Mouse (Mus musculus) testis, adult 2 months (tissue): Measurements from ENCODE around the gene Ttc23. TPM values are rescaled to one million over a fixed set of nuclear protein-coding genes. Genes with fewer than 3 reads are reported as not detected.

ENCODE experiments used
- H3K27ac ChIP-seq: fragments of 200-500 bp; 2 replicates; pipeline ENCODE4 v1.5.1; 2012; ENCODE audit warnings: low read depth, low read length; ENCODE audit not compliant: control insufficient read depth, insufficient read depth
- H3K27me3 ChIP-seq: fragments of 200-500 bp; 2 replicates; pipeline ENCODE4 v1.6.1; 2012; ENCODE audit warnings: mild to moderate bottlenecking, low read length, moderate library complexity; ENCODE audit not compliant: control insufficient read depth, insufficient read depth
- H3K36me3 ChIP-seq: fragments of 200-500 bp; 2 replicates; pipeline ENCODE4 v1.6.1; 2012; ENCODE audit warnings: mild to moderate bottlenecking, low read length; ENCODE audit not compliant: control insufficient read depth, insufficient read depth
- H3K4me1 ChIP-seq: fragments of 200-500 bp; 2 replicates; pipeline ENCODE4 v1.6.1; 2012; ENCODE audit warnings: low read length; ENCODE audit not compliant: control insufficient read depth, insufficient read depth
- H3K4me3 ChIP-seq: fragments of 200-500 bp; 2 replicates; pipeline ENCODE4 v1.5.1; 2012; ENCODE audit warnings: low read depth, mild to moderate bottlenecking, low read length, moderate library complexity, mixed read lengths; ENCODE audit not compliant: control insufficient read depth
- CTCF ChIP-seq: fragments of 200-500 bp; IDR thresholded peaks from 2 replicates; pipeline ENCODE4 v1.5.1; 2012; ENCODE audit warnings: low read depth, mild to moderate bottlenecking, inconsistent platforms, low read length, moderate library complexity; ENCODE audit not compliant: control insufficient read depth, insufficient read depth, insufficient replicate concordance
- POLR2A ChIP-seq: fragments of 200-500 bp; IDR thresholded peaks from 2 replicates; pipeline ENCODE4 v1.6.1; 2012; ENCODE audit warnings: low read depth, mild to moderate bottlenecking, inconsistent platforms, low read length, moderate library complexity; ENCODE audit not compliant: control insufficient read depth
- polyA plus RNA-seq: library from polyadenylated mRNA; depleted of rRNA; stranded (reverse); fragments of >200 nt; gene quantifications from 2 replicates; pipeline ENCODE4 v1.2.3, GENCODE M21; 2012

Gene Ttc23
- polyA plus RNA-seq, 1 experiment, result 43.7 TPM

DNA sequence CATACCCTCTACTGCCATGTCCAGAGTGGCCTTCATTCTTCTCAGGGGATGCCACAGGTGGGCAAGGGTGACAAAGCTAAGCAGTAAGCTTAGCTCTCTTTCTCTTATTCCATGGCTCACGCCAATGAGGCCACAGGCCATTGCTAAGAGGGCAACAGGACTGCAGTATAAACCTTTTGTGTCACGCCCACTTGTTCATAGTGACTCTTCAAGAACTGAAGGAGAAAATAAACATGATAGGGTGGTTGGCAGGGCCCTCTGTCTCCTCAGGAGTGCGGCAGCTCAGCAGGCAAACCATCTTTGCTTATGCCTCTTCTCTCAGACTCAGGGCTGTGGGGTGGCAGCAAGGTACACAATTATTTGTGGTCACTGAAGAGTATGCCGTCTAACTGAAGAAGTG is 81.6 kb downstream of the Ttc23 start:
- TF ChIP-seq CTCF (no peak), POLR2A (no peak)
- H3K4me1 ChIP-seq, result no peaks in the 10 kb centered on the region; the same call in 1 of the 2 replicates
- no peak overlapping the region for H3K27ac ChIP-seq
- H3K36me3 ChIP-seq, result no peaks in the 10 kb centered on the region
- H3K27me3 ChIP-seq, result no peaks in the 10 kb centered on the region
- H3K4me3 ChIP-seq, result no peak overlapping the region

DNA sequence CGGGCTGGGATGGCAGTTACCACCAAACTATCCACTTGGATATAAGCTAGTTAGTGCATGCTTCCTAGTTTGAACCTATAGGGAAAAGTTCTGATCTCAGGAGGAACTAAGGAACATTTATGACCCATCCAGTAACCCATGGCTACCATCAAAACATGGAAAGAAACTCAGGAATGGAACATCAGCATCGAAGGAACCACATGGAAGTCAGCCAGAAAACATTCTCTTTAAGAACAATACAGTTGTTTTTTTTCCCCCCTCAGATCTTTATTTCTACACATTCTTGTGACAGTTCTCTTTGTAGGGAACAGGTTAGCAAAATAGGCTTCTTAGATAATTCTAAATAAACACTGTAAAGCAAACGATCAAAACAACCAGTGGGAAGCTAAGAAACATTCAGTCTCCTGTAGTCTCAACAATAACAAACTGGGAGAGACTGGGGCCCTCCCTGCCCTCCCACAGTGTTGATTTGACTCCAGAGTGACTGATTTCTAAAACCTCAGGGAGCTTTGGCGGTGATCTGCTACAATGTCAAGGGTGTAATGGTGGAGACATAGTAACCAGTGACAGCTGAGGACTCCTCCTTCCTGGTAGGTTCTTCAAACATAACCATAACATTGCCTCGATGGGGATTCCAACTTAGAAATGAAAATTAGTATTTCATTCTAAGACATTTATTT is 83.4 kb downstream of the Ttc23 start:
- H3K27ac ChIP-seq, result no peak overlapping the region
- no peak for TF ChIP-seq CTCF
- no peak for TF ChIP-seq POLR2A
- no peak overlapping the region for H3K4me3 ChIP-seq
- H3K27me3 ChIP-seq, result no peaks in the 10 kb centered on the region
- no peaks in the 10 kb centered on the region for H3K36me3 ChIP-seq
- no peaks in the 10 kb centered on the region; the same call in 1 of the 2 replicates for H3K4me1 ChIP-seq

DNA sequence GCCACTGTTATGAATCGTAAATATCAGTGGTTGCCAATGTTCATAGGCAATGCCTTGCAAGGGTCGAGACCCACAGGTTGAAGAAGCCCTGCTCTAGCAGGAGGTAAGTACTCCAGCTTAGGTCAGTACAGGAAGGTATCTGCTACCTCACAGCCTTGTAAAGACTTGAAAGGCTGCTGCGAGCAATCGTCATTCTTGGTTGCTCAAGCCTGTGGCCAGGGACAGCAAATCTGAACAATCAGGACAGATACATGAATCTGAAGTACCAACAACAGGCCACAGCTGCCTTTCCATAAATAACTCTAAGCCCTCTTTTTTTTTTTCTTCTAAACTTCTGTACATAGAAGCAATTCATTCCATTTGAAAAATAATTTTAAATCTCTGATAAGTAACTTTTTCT is 85.1 kb downstream of the Ttc23 start:
- Histone ChIP-seq H3K27ac (no peak overlapping the region), H3K4me1 (no peaks in the 10 kb centered on the region; the same call in 1 of the 2 replicates), H3K27me3 (no peaks in the 10 kb centered on the region), H3K36me3 (no peaks in the 10 kb centered on the region), H3K4me3 (no peak overlapping the region)
- TF ChIP-seq CTCF (no peak), POLR2A (no peak)

DNA sequence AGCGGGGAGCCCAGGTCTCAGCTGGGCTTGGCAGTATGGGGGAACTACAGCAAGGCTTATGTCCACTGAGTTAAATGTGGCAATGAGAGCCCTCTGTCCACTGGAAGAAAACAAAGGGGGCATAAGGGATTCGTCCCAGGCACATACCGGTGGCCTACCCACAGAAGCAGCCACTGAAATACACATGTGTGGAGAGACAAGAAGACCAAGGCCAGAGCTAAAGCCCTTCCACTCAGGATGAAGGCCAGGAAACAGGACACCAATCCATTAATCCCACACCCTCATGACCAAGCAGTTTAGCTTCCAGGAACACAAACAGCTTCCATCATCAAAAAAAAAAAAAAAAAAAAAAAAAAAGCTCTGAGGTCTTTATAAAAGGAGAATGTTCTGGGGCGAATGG is 93.2 kb downstream of the Ttc23 start:
- H3K4me3 ChIP-seq, result no peak overlapping the region
- H3K27ac ChIP-seq, result peak overlapping the region; percentile 46
- TF ChIP-seq POLR2A (no peak), CTCF (no peak)
- H3K27me3 ChIP-seq, result no peaks in the 10 kb centered on the region
- H3K4me1 ChIP-seq, result no peaks in the 10 kb centered on the region; the same call in 1 of the 2 replicates
- H3K36me3 ChIP-seq, result no peaks in the 10 kb centered on the region

DNA sequence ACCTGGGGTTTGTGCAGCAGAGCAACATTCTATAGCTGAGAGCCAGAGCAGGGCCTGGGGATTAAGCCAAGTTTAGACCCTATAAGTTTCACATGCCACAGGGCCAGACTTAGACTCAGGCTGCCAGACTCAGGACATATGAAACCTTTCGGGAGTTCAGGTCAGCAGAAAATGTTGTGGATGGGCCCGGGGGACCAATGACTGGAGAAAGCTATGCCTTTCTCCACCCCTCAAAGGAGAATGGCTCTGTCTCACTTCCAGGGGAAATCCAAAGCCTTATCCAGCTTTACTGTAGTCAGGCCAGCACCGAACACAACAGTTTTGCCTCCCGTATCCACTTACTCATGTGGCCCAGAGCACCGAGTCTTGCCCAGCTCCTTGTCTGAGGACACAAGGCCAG is 93.6 kb downstream of the Ttc23 start:
- Histone ChIP-seq H3K27ac (no peak overlapping the region; the same call in 1 of the 2 replicates), H3K4me3 (no peak overlapping the region), H3K27me3 (no peaks in the 10 kb centered on the region), H3K36me3 (no peaks in the 10 kb centered on the region), H3K4me1 (no peaks in the 10 kb centered on the region; the same call in 1 of the 2 replicates)
- TF ChIP-seq CTCF (no peak), POLR2A (no peak)

DNA sequence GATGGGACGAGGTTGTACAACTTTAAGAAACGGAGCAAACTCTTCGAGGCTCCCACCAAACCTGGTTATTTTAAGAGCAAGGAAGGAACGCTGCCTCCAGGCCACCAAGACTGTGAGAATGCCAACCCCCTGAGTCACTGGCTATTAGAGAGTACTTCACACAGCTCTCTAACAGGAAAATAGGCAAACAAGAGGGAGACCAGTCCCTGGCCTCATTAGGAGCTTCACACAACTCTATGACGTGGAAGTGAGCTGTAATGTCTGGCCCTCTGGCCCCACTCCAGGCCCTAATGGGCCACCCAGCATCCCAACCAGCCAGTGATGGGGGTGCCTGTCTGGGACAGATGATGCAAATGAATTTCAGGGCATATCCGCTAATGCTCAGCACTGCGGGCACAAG is 94.5 kb downstream of the Ttc23 start:
- TF ChIP-seq CTCF (no peak), POLR2A (no peak)
- H3K4me3 ChIP-seq, result no peak overlapping the region
- no peaks in the 10 kb centered on the region for H3K27me3 ChIP-seq
- peak overlapping the region; percentile 72 for H3K27ac ChIP-seq
- no peaks in the 10 kb centered on the region; the same call in 1 of the 2 replicates for H3K4me1 ChIP-seq
- H3K36me3 ChIP-seq, result no peaks in the 10 kb centered on the region

DNA sequence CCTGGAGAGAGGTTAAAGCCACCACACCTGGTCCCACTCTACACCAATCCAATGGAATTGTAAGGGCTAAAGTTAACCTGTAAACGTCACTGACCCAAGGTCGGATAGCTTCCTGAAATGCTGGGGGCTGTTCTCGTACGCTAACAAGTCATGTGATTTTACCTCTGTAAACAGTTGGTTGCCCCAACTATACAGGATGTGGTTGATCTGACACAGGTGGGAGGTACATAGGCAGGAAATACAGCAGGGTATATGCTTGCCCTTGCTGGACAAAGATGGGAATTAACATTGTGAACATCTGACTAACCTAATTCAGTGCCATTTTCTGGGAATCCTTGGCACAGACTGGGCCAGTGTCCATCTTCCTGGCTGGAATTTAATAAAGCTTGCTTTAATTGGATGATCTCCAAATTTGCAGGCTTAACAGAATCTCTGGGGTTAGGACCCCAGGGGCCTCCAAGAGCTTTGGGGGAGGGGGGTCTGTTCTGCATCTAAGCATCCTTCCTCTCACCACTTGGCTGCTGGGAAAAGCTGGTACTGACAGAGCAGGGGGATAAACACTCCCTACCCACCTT is 100.6 kb downstream of the Ttc23 start:
- Histone ChIP-seq H3K4me1 (no peaks in the 10 kb centered on the region), H3K4me3 (no peak overlapping the region), H3K27me3 (no peaks in the 10 kb centered on the region), H3K36me3 (no peaks in the 10 kb centered on the region), H3K27ac (no peak overlapping the region)
- TF ChIP-seq POLR2A (no peak), CTCF (no peak)
